Mouse (Mus musculus) neural tube, embryonic 12.5 days (tissue): Measurements from ENCODE around the gene Kcne1l. TPM values are rescaled to one million over a fixed set of nuclear protein-coding genes. Genes with fewer than 3 reads are reported as not detected.

ENCODE experiments used
- ATAC-seq: fragments of 200-750 bp; cut with Nextera tagmentation; 2 replicates; pipeline ENCODE4 v1.8.0; 2017; ENCODE audit warnings: low read depth, mild to moderate bottlenecking, moderate TSS enrichment, moderate library complexity; ENCODE audit not compliant: low FRiP score
- H3K27ac ChIP-seq: fragments of 300-500 bp; sonication (generic); 2 replicates; pipeline ENCODE4 v1.5.1; 2016
- H3K27me3 ChIP-seq: fragments of 300-500 bp; sonication (generic); replicated peaks from 2 replicates; pipeline ENCODE4 v1.6.1; 2016; ENCODE audit warnings: mild to moderate bottlenecking
- H3K36me3 ChIP-seq: fragments of 300-500 bp; sonication (generic); 2 replicates; pipeline ENCODE4 v1.6.1; 2016; ENCODE audit warnings: mild to moderate bottlenecking
- H3K4me1 ChIP-seq: fragments of 300-500 bp; sonication (generic); 2 replicates; pipeline ENCODE4 v1.6.1; 2016
- H3K4me2 ChIP-seq: fragments of 300-500 bp; sonication (generic); replicated peaks from 2 replicates; pipeline ENCODE4 v1.6.1; 2016; ENCODE audit warnings: mild to moderate bottlenecking
- H3K4me3 ChIP-seq: fragments of 300-500 bp; sonication (generic); 2 replicates; pipeline ENCODE4 v1.5.1; 2016
- H3K9ac ChIP-seq: fragments of 300-500 bp; sonication (generic); 2 replicates; pipeline ENCODE4 v1.6.1; 2016; ENCODE audit warnings: mild to moderate bottlenecking
- H3K9me3 ChIP-seq: fragments of 300-500 bp; sonication (generic); 2 replicates; pipeline ENCODE4 v1.6.1; 2016; ENCODE audit warnings: mild to moderate bottlenecking
- WGBS: fragments of 180-500 bp; shearing (Covaris S2); methylation state at CpG from one replicate; pipeline ENCODE4 v1.1.7; 2016; 5-methylcytosine and 5-hydroxymethylcytosine counted together
- polyA plus RNA-seq: library from polyadenylated mRNA; unstranded; fragments of >200 nt; fragmentation: Nextera tagmentation; extraction: Ambion mirVana; gene quantifications from 2 replicates; pipeline ENCODE4 v1.2.1, GENCODE M21; 2016

Gene Kcne1l
- polyA plus RNA-seq, 1 experiment from 2014 or later = 47.7 TPM

DNA sequence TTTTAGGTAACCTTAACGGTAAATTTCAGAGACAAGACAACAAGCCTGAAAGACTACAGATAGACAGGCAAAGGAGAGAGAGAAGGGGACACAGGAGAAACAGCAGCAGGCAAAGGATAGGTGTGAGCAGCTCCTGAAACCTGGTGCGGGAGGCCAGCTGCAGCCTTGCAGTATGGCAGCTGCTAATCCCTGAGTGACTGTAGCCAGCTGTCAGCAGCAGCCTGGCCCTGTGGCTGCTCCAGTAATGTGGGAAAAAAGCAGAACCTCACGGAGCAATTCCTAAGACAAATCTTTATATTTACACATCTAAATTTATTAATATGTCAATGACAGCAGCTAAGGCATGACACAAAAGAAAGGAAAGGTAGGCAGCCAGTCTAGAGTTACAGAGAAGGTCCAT is 29.5 kb downstream of the Kcne1l start:
- H3K4me3 ChIP-seq = no peak overlapping the region
- no peak overlapping the region for H3K27ac ChIP-seq
- H3K4me2 ChIP-seq = no peak overlapping the region
- H3K36me3 ChIP-seq = no peaks in the 10 kb centered on the region
- ATAC-seq = no peak
- H3K9ac ChIP-seq = no peak overlapping the region
- 70% methylated on average over 3 of the region's 3 CpGs for WGBS
- peaks cover 5% of the 10 kb centered on the region; the same call in 1 of the 2 replicates for H3K27me3 ChIP-seq
- H3K9me3 ChIP-seq = no peaks in the 10 kb centered on the region
- no peaks in the 10 kb centered on the region for H3K4me1 ChIP-seq

DNA sequence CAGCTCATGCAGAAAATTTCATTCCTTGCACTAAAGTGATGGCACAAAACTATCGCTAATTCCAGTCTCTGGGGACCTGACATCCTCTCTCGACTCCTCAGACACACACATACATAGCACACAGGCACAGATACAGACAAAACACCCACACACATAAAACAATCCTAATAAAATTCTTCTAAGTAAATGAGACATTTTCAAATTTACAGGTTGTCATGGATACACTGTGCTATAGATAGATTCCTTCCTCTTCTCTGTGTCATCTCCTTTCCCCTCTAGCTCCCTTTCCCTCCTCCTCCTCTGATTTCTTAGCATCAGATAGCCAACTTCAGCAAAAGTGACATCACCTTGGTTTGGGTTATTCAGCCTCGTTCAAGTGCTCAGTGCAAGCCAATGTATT is 30.1 kb downstream of the Kcne1l start:
- WGBS = 70% methylated on average over 3 of the region's 3 CpGs
- Histone ChIP-seq H3K9ac (no peak overlapping the region), H3K27me3 (peaks cover 5% of the 10 kb centered on the region; the same call in 1 of the 2 replicates), H3K9me3 (no peaks in the 10 kb centered on the region), H3K4me1 (no peaks in the 10 kb centered on the region), H3K36me3 (no peaks in the 10 kb centered on the region), H3K4me2 (no peak overlapping the region), H3K27ac (no peak overlapping the region), H3K4me3 (no peak overlapping the region)
- no peak for ATAC-seq

Other genes starting within 250 kb of the Kcne1l start
- 0.05 TPM in 1 of 2 replicates, not detected in the other for gene Gucy2f, start 109.4 kb downstream of the Kcne1l start, polyA plus RNA-seq
- gene Nxt2, start 79.5 kb downstream of the Kcne1l start, polyA plus RNA-seq = 12.4 and 13.4 TPM in 2 replicates
- 22.3 and 23.9 TPM in 2 replicates for gene Acsl4, start 84.2 kb upstream of the Kcne1l start, polyA plus RNA-seq